Mouse (Mus musculus): ENCODE data around the gene Poc1a. TPM values are rescaled to one million over a fixed set of nuclear protein-coding genes. Genes with fewer than 3 reads are reported as not detected.

Poc1a gene
- total and polyA plus RNA-seq, 3 experiments = 24.5 to 46.7 (median 31.9) TPM

DNA sequence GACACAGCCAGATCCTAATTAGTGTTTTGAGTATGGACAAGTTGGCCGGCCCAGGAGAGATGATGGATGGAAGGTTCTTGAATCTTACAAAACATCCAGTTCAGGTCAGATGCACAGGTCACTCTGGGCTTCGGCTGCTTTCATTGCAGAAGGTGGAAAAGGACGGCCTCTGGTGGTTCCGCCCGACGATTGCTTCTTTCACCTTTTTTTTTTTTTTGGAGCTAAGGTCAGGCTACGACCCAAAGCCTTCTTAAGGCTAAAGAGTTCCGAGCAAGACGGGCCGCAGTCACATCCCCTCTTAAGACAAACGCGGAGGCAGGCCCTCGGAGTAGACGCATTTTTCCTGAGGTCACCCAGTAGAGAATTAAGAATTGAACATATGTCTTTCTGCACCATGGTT, 475 bp upstream of the Poc1a start (continued):
- no peak for TF ChIP-seq EP300 (IDR thresholded peaks at IDR 0.05; ENCODE audit: low read length)

DNA sequence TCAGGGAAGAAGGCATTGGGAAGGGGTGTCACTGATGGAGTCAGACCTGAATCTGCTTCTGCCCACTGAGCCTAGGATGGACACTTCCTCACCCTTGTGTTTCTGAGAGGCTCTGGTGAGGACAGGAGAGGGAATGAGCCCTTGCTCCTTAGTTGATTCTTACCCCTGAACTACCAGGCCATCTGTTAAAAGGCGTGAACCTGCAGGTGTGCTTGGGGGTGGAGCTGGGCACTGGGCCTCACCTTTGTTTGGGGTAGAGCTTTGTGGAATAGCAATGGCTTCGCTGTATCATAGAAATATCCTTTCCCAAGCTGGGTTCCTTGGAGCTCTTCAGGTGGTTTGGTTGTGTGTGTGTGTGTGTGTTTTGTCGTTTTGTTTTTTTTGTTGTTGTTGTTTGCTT, 1.2 kb downstream of the Poc1a start:
- in situ Hi-C loops (cut with MboI; ENCODE audit: low pct_ligation_motif_present, low pct_unique_long_range_greater_than_20kb, low sequenced_read_pairs) = loop anchor here (5.0 kb wide), 1 partner anchor 65 kb away; no protein-coding TSS in a partner anchor
- Histone ChIP-seq H3K27ac (ENCODE audit: insufficient read depth, low read depth) (no peak overlapping the region), H3K9me3 (replicated peaks; ENCODE audit: low read length) (no peaks in the 10 kb centered on the region), H3K27me3 (replicated peaks) (no peaks in the 10 kb centered on the region), H3K4me3 (replicated peaks in 1 of 3; ENCODE audit: low read depth in 2 of 3, low read length in 2 of 3, poor library complexity in 1 of 3) (peak overlapping the region; percentile 26 to 92 (median 87)), H3K4me2 (ENCODE audit: insufficient read depth, low read depth, poor library complexity, severe bottlenecking) (peak overlapping the region; percentile 84), H3K4me1 (ENCODE audit: control insufficient read depth in 1 of 2, insufficient read depth in 2 of 2) (peaks cover 4 to 19% of the 10 kb centered on the region in 2 experiments), H3K79me2 (replicated peaks; ENCODE audit: control insufficient read depth, extremely low read depth, insufficient read depth, poor library complexity, severe bottlenecking) (peaks cover 7% of the 10 kb centered on the region), H3K9ac (ENCODE audit: insufficient read depth, low read depth) (peak overlapping the region; percentile 76; the same call in 1 of the 2 replicates), H3K36me3 (replicated peaks in 1 of 2; ENCODE audit: control insufficient read depth in 1 of 2, insufficient read depth in 1 of 2, low read length in 1 of 2) (peaks cover 16 to 39% of the 10 kb centered on the region in 2 experiments)
- dilution Hi-C loops (cut with MboI; ENCODE audit: extremely low pct_ligation_motif_present, extremely low pct_unique_long_range_greater_than_20kb, low sequenced_read_pairs) = no loop called here
- TF ChIP-seq SMC3 (IDR thresholded peaks at IDR 0.05; ENCODE audit: low read depth, low read length) (no peak), TCF12 (IDR thresholded peaks at IDR 0.05; ENCODE audit: low read depth, low read length) (no peak), KAT2A (IDR thresholded peaks at IDR 0.05; ENCODE audit: insufficient replicate concordance, low read length) (no peak), SIN3A (IDR thresholded peaks at IDR 0.05; ENCODE audit: low read length) (no peak), IRF4 (IDR thresholded peaks at IDR 0.05; ENCODE audit: low read depth, low read length) (no peak), MXI1 (IDR thresholded peaks at IDR 0.05; ENCODE audit: low read depth, low read length) (no peak), RCOR1 (conservative IDR thresholded peaks at IDR 0.05; ENCODE audit: low read depth, low read length) (no peak), MYC (IDR thresholded peaks at IDR 0.05; ENCODE audit: low read depth, low read length) (no peak), USF2 (conservative IDR thresholded peaks at IDR 0.05; ENCODE audit: low read depth, low read length) (no peak), MEF2A (IDR thresholded peaks at IDR 0.05; ENCODE audit: borderline replicate concordance, low read depth, low read length) (no peak), NRF1 (IDR thresholded peaks at IDR 0.05; ENCODE audit: low read depth, low read length) (no peak), CHD2 (IDR thresholded peaks at IDR 0.05; ENCODE audit: low read length) (no peak), ZMIZ1 (IDR thresholded peaks at IDR 0.05; ENCODE audit: low read depth, low read length) (no peak), BHLHE40 (IDR thresholded peaks at IDR 0.05; ENCODE audit: low read depth, low read length) (no peak)
- no peak for DNase-seq (ENCODE audit: extremely low read depth)

DNA sequence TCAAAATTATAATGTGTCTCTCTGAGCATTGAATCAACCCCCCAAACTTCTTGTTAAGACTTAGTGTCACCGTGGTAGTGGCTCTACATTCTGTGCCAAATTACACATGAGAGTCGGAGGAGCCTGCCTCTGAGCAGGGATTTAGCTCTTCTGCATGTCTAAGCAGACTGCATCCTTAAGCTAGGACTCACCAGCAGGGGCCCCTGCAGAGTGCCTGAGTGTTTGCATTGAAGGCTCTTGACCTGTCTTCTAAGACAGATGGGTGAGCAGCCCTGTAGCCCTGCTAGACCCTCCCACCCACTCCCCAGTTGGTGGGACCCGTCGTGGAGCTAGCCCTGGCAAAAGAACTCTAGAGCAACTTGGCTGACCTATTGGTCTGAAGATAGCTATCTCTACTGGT, 6.3 kb downstream of the Poc1a start:
- H3K4me3 ChIP-seq (replicated peaks in 1 of 3; ENCODE audit: low read depth in 2 of 3, low read length in 2 of 3, poor library complexity in 1 of 3) = no peak overlapping the region
- H3K36me3 ChIP-seq (replicated peaks in 1 of 2; ENCODE audit: control insufficient read depth in 1 of 2, insufficient read depth in 1 of 2, low read length in 1 of 2) = peaks cover 42 to 83% of the 10 kb centered on the region in 2 experiments
- no peak overlapping the region for H3K9ac ChIP-seq (ENCODE audit: insufficient read depth, low read depth)
- H3K4me1 ChIP-seq (ENCODE audit: control insufficient read depth in 1 of 2, insufficient read depth in 2 of 2) = peaks cover under 1 to 4% of the 10 kb centered on the region in 2 experiments; a peak in 2 of 4 replicates
- in situ Hi-C loops (cut with MboI; ENCODE audit: low pct_ligation_motif_present, low pct_unique_long_range_greater_than_20kb, low sequenced_read_pairs) (no loop called here), dilution Hi-C loops (cut with MboI; ENCODE audit: extremely low pct_ligation_motif_present, extremely low pct_unique_long_range_greater_than_20kb, low sequenced_read_pairs) (no loop called here)
- H3K4me2 ChIP-seq (ENCODE audit: insufficient read depth, low read depth, poor library complexity, severe bottlenecking) = no peak overlapping the region
- peaks cover 3% of the 10 kb centered on the region; the same call in 1 of the 2 replicates for H3K79me2 ChIP-seq (replicated peaks; ENCODE audit: control insufficient read depth, extremely low read depth, insufficient read depth, poor library complexity, severe bottlenecking)
- no peak overlapping the region for H3K27ac ChIP-seq (ENCODE audit: insufficient read depth, low read depth)
- no peaks in the 10 kb centered on the region for H3K9me3 ChIP-seq (replicated peaks; ENCODE audit: low read length)
- TF ChIP-seq ZC3H11A (IDR thresholded peaks at IDR 0.05; ENCODE audit: low read depth, low read length) (no peak), CTCF (conservative IDR thresholded peaks at IDR 0.05 in 1 of 2, IDR thresholded peaks at IDR 0.05 in 1 of 2; ENCODE audit: low read depth in 2 of 2, low read length in 2 of 2) (no peak), HCFC1 (IDR thresholded peaks at IDR 0.05; ENCODE audit: low read depth, low read length) (no peak)
- H3K27me3 ChIP-seq (replicated peaks) = no peaks in the 10 kb centered on the region
- DNase-seq (ENCODE audit: extremely low read depth) = no peak
